Mouse (Mus musculus) heart, postnatal 14 days (tissue): ENCODE results near the gene Syt3. TPM values are rescaled to one million over a fixed set of nuclear protein-coding genes. Genes with fewer than 3 reads are reported as not detected.

Experiments
- DNase-seq, 2 experiments: peaks; one replicate each; pipeline ENCODE4 v3.0.0; 2021 to 2022
- intact Hi-C: fragments of 180-260 bp; cut with DNase I; formaldehyde crosslinking; loops from one replicate; pipeline ENCODE4 v1.15.1; 2025
- total RNA-seq, 2 experiments: library from RNA; stranded (reverse); gene quantifications; 2 replicates each; pipeline ENCODE4 v1.2.3; 2021

Gene Syt3
- total RNA-seq, 2 experiments from 2014 or later, result 1.5 to 2.2 TPM

- intact Hi-C loops, result no loop called here
- no peak for DNase-seq
Measured at GRCm38 (mm10) chr7:44355411-44355810, 28.5 kb upstream of the Syt3 start.

GRCm38 (mm10) chr7:44356590-44357481 lies 27.1 kb upstream of the Syt3 start:
- no peak for DNase-seq
- intact Hi-C loops, result no loop called here

GRCm38 (mm10) chr7:44357531-44357930 lies 26.4 kb upstream of the Syt3 start:
- DNase-seq, result no peak
- intact Hi-C loops, result no loop called here

GRCm38 (mm10) chr7:44358012-44358411 lies 25.9 kb upstream of the Syt3 start:
- DNase-seq, result no peak
- intact Hi-C loops, result no loop called here

- no peak for DNase-seq
- intact Hi-C loops, result no loop called here
Measured at GRCm38 (mm10) chr7:44358886-44359654, 24.8 kb upstream of the Syt3 start.

- DNase-seq, result peak; percentile 87 to 94
- intact Hi-C loops, result no loop called here
Measured at GRCm38 (mm10) chr7:44359908-44360672, 23.8 kb upstream of the Syt3 start.

GRCm38 (mm10) chr7:44360792-44361301 lies 23.1 kb upstream of the Syt3 start:
- intact Hi-C loops, result no loop called here
- DNase-seq, result no peak

- DNase-seq, result no peak
- intact Hi-C loops, result loop anchor here (5.0 to 10.0 kb wide), 2 partner anchors 95 to 182 kb away; partner anchors contain the start of genes Aspdh, Josd2 and Nr1h2
Measured at GRCm38 (mm10) chr7:44372678-44373077, 11.2 kb upstream of the Syt3 start.

GRCm38 (mm10) chr7:44373460-44373859 lies 10.4 kb upstream of the Syt3 start:
- intact Hi-C loops, result loop anchor here (5.0 to 10.0 kb wide), 2 partner anchors 94 to 181 kb away; partner anchors contain the start of genes Aspdh, Josd2 and Nr1h2
- DNase-seq, result no peak

GRCm38 (mm10) chr7:44373889-44374652 lies 9.8 kb upstream of the Syt3 start:
- intact Hi-C loops, result loop anchor here (5.0 to 10.0 kb wide), 2 partner anchors 93 to 181 kb away; partner anchors contain the start of genes Aspdh, Josd2 and Nr1h2
- DNase-seq, result peak; percentile 69 to 82

- intact Hi-C loops, result loop anchor here (5.0 to 10.0 kb wide), 2 partner anchors 93 to 180 kb away; partner anchors contain the start of genes Aspdh, Josd2 and Nr1h2
- no peak for DNase-seq
Measured at GRCm38 (mm10) chr7:44374756-44375155, 9.1 kb upstream of the Syt3 start.

- intact Hi-C loops, result loop anchor here (10.0 kb wide), 1 partner anchor 180 kb away; the partner anchor contains the start of gene Nr1h2
- DNase-seq, result no peak
Measured at GRCm38 (mm10) chr7:44375207-44375606, 8.7 kb upstream of the Syt3 start.

GRCm38 (mm10) chr7:44375793-44376192 lies 8.1 kb upstream of the Syt3 start:
- intact Hi-C loops, result loop anchor here (10.0 kb wide), 1 partner anchor 179 kb away; the partner anchor contains the start of gene Nr1h2
- DNase-seq, result no peak

GRCm38 (mm10) chr7:44378290-44378689 lies 5.6 kb upstream of the Syt3 start:
- intact Hi-C loops, result loop anchor here (10.0 kb wide), 1 partner anchor 177 kb away; the partner anchor contains the start of gene Nr1h2
- DNase-seq, result peak; percentile 62 to 67

- DNase-seq, result no peak
- intact Hi-C loops, result no loop called here
Measured at GRCm38 (mm10) chr7:44382541-44382940, 1.4 kb upstream of the Syt3 start.

- DNase-seq, result no peak
- intact Hi-C loops, result no loop called here
Measured at GRCm38 (mm10) chr7:44384716-44385059, 786 bp downstream of the Syt3 start.

GRCm38 (mm10) chr7:44385720-44386119 lies 1.8 kb downstream of the Syt3 start, which contains the start of gene 1700008O03Rik:
Gene 1700008O03Rik, minus strand, starts transcription at chr7:44385820.
- intact Hi-C loops, result no loop called here

GRCm38 (mm10) chr7:44391831-44392230 lies 7.9 kb downstream of the Syt3 start:
- DNase-seq, result no peak
- intact Hi-C loops, result no loop called here

More at GRCm38 (mm10) chr7:44385720-44386119, 1.8 kb downstream of the Syt3 start, which contains the start of gene 1700008O03Rik:
- DNase-seq, result no peak

- intact Hi-C loops, result no loop called here
Measured at GRCm38 (mm10) chr7:44392341-44392740, 8.4 kb downstream of the Syt3 start.

More at GRCm38 (mm10) chr7:44392341-44392740, 8.4 kb downstream of the Syt3 start:
- DNase-seq, result no peak
